Mouse (Mus musculus): ENCODE data around the gene Cmss1. TPM values are rescaled to one million over a fixed set of nuclear protein-coding genes. Genes with fewer than 3 reads are reported as not detected.

The Cmss1 gene
- polyA plus RNA-seq, 1 experiment, result not detected

- peaks cover 12% of the 10 kb centered on the region for H3K4me1 ChIP-seq (ENCODE audit: control insufficient read depth, insufficient read depth, low read length)
- no peak for TF ChIP-seq CTCF (IDR thresholded peaks at IDR 0.05; ENCODE audit: insufficient read depth, low read depth, low read length)
- TF ChIP-seq POLR2A (IDR thresholded peaks at IDR 0.05; ENCODE audit: insufficient read depth, low read depth, low read length), result no peak
Observed at GRCm38 (mm10) chr16:57439206-57439605, 167.5 kb downstream of the Cmss1 start.

GRCm38 (mm10) chr16:57438288-57438685 is 168.4 kb downstream of the Cmss1 start:
- TF ChIP-seq CTCF (IDR thresholded peaks at IDR 0.05; ENCODE audit: insufficient read depth, low read depth, low read length) (no peak), POLR2A (IDR thresholded peaks at IDR 0.05; ENCODE audit: insufficient read depth, low read depth, low read length) (no peak)
- no peak overlapping the region for H3K4me3 ChIP-seq (ENCODE audit: insufficient read depth, low read depth, low read length)
- peak overlapping the region; percentile 45; the same call in 1 of the 2 replicates for H3K27ac ChIP-seq (ENCODE audit: insufficient read depth, low read depth, low read length)
- WGBS, result 40% methylated on average over 5 of the region's 5 CpGs
- peaks cover 12% of the 10 kb centered on the region for H3K4me1 ChIP-seq (ENCODE audit: control insufficient read depth, insufficient read depth, low read length)

More at GRCm38 (mm10) chr16:57439206-57439605, 167.5 kb downstream of the Cmss1 start:
- Histone ChIP-seq H3K27ac (ENCODE audit: insufficient read depth, low read depth, low read length) (no peak overlapping the region), H3K4me3 (ENCODE audit: insufficient read depth, low read depth, low read length) (no peak overlapping the region)
- WGBS, result 66% methylated on average over 11 of the region's 11 CpGs

GRCm38 (mm10) chr16:57437523-57438287 is 169.0 kb downstream of the Cmss1 start:
- no peak overlapping the region for H3K4me3 ChIP-seq (ENCODE audit: insufficient read depth, low read depth, low read length)
- WGBS, result 33% methylated on average over 11 of the region's 11 CpGs
- H3K4me1 ChIP-seq (ENCODE audit: control insufficient read depth, insufficient read depth, low read length), result peaks cover 12% of the 10 kb centered on the region
- TF ChIP-seq CTCF (IDR thresholded peaks at IDR 0.05; ENCODE audit: insufficient read depth, low read depth, low read length) (no peak), POLR2A (IDR thresholded peaks at IDR 0.05; ENCODE audit: insufficient read depth, low read depth, low read length) (no peak)
- H3K27ac ChIP-seq (ENCODE audit: insufficient read depth, low read depth, low read length), result 0 out of 2 replicates have a peak overlapping the region, but pooled peaks have one; percentile 10

GRCm38 (mm10) chr16:57434640-57435039 is 172.0 kb downstream of the Cmss1 start:
- no peak for TF ChIP-seq POLR2A (IDR thresholded peaks at IDR 0.05; ENCODE audit: insufficient read depth, low read depth, low read length)
- no peak for TF ChIP-seq CTCF (IDR thresholded peaks at IDR 0.05; ENCODE audit: insufficient read depth, low read depth, low read length)
- Histone ChIP-seq H3K4me1 (ENCODE audit: control insufficient read depth, insufficient read depth, low read length) (peaks cover 12% of the 10 kb centered on the region), H3K27ac (ENCODE audit: insufficient read depth, low read depth, low read length) (no peak overlapping the region), H3K4me3 (ENCODE audit: insufficient read depth, low read depth, low read length) (no peak overlapping the region)
- WGBS, result 91% methylated on average over 3 of the region's 3 CpGs

- TF ChIP-seq POLR2A (IDR thresholded peaks at IDR 0.05; ENCODE audit: insufficient read depth, low read depth, low read length) (no peak), CTCF (IDR thresholded peaks at IDR 0.05; ENCODE audit: insufficient read depth, low read depth, low read length) (no peak)
Observed at GRCm38 (mm10) chr16:57433671-57434070, 173.0 kb downstream of the Cmss1 start.

GRCm38 (mm10) chr16:57433173-57433572 is 173.5 kb downstream of the Cmss1 start:
- H3K4me3 ChIP-seq (ENCODE audit: insufficient read depth, low read depth, low read length), result no peak overlapping the region
- H3K27ac ChIP-seq (ENCODE audit: insufficient read depth, low read depth, low read length), result no peak overlapping the region
- peaks cover 3% of the 10 kb centered on the region for H3K4me1 ChIP-seq (ENCODE audit: control insufficient read depth, insufficient read depth, low read length)
- 77% methylated on average over 4 of the region's 4 CpGs for WGBS
- TF ChIP-seq POLR2A (IDR thresholded peaks at IDR 0.05; ENCODE audit: insufficient read depth, low read depth, low read length) (no peak), CTCF (IDR thresholded peaks at IDR 0.05; ENCODE audit: insufficient read depth, low read depth, low read length) (no peak)

More at GRCm38 (mm10) chr16:57433671-57434070, 173.0 kb downstream of the Cmss1 start:
- Histone ChIP-seq H3K4me3 (ENCODE audit: insufficient read depth, low read depth, low read length) (no peak overlapping the region), H3K27ac (ENCODE audit: insufficient read depth, low read depth, low read length) (no peak overlapping the region), H3K4me1 (ENCODE audit: control insufficient read depth, insufficient read depth, low read length) (peaks cover 7% of the 10 kb centered on the region)
- WGBS, result 95% methylated on average over 6 of the region's 6 CpGs

- Histone ChIP-seq H3K4me1 (ENCODE audit: control insufficient read depth, insufficient read depth, low read length) (peaks cover 3% of the 10 kb centered on the region), H3K27ac (ENCODE audit: insufficient read depth, low read depth, low read length) (no peak overlapping the region), H3K4me3 (ENCODE audit: insufficient read depth, low read depth, low read length) (no peak overlapping the region)
- TF ChIP-seq CTCF (IDR thresholded peaks at IDR 0.05; ENCODE audit: insufficient read depth, low read depth, low read length) (no peak), POLR2A (IDR thresholded peaks at IDR 0.05; ENCODE audit: insufficient read depth, low read depth, low read length) (no peak)
- 97% methylated on average over 3 of the region's 3 CpGs for WGBS
Observed at GRCm38 (mm10) chr16:57431294-57431693, 175.4 kb downstream of the Cmss1 start.

GRCm38 (mm10) chr16:57428977-57429376 is 177.7 kb downstream of the Cmss1 start:
- no peak overlapping the region for H3K4me3 ChIP-seq (ENCODE audit: insufficient read depth, low read depth, low read length)
- H3K4me1 ChIP-seq (ENCODE audit: control insufficient read depth, insufficient read depth, low read length), result peaks cover 3% of the 10 kb centered on the region
- TF ChIP-seq POLR2A (IDR thresholded peaks at IDR 0.05; ENCODE audit: insufficient read depth, low read depth, low read length) (no peak), CTCF (IDR thresholded peaks at IDR 0.05; ENCODE audit: insufficient read depth, low read depth, low read length) (no peak)
- no peak overlapping the region for H3K27ac ChIP-seq (ENCODE audit: insufficient read depth, low read depth, low read length)
- 91% methylated on average over 5 of the region's 5 CpGs for WGBS

GRCm38 (mm10) chr16:57427516-57428285 is 179.0 kb downstream of the Cmss1 start:
- WGBS, result 71% methylated on average over 7 of the region's 7 CpGs
- H3K4me3 ChIP-seq (ENCODE audit: insufficient read depth, low read depth, low read length), result no peak overlapping the region
- peaks cover 3% of the 10 kb centered on the region for H3K4me1 ChIP-seq (ENCODE audit: control insufficient read depth, insufficient read depth, low read length)

More at GRCm38 (mm10) chr16:57427516-57428285, 179.0 kb downstream of the Cmss1 start:
- H3K27ac ChIP-seq (ENCODE audit: insufficient read depth, low read depth, low read length), result no peak overlapping the region
- TF ChIP-seq POLR2A (IDR thresholded peaks at IDR 0.05; ENCODE audit: insufficient read depth, low read depth, low read length), result no peak
- TF ChIP-seq CTCF (IDR thresholded peaks at IDR 0.05; ENCODE audit: insufficient read depth, low read depth, low read length), result no peak

Data from olfactory bulb, adult 2 months (tissue).